Mouse (Mus musculus) olfactory bulb, adult 2 months (tissue): Measurements from ENCODE around the gene Scaper. TPM values are rescaled to one million over a fixed set of nuclear protein-coding genes. Genes with fewer than 3 reads are reported as not detected.

Experiments
- H3K27ac ChIP-seq: fragments of 200-500 bp; 2 replicates; pipeline ENCODE4 v1.5.1; 2012; ENCODE audit warnings: low read depth, low read length; ENCODE audit not compliant: insufficient read depth
- H3K4me1 ChIP-seq: fragments of 200-500 bp; 2 replicates; pipeline ENCODE4 v1.6.1; 2012; ENCODE audit warnings: low read length; ENCODE audit not compliant: control insufficient read depth, insufficient read depth
- H3K4me3 ChIP-seq: fragments of 200-500 bp; 2 replicates; pipeline ENCODE4 v1.5.1; 2012; ENCODE audit warnings: mild to moderate bottlenecking, low read depth, low read length, moderate library complexity; ENCODE audit not compliant: insufficient read depth
- CTCF ChIP-seq: fragments of 200-500 bp; IDR thresholded peaks from 2 replicates; pipeline ENCODE4 v1.5.1; 2012; ENCODE audit warnings: low read depth, mild to moderate bottlenecking, low read length, moderate library complexity; ENCODE audit not compliant: insufficient read depth
- POLR2A ChIP-seq: fragments of 200-500 bp; IDR thresholded peaks from 2 replicates; pipeline ENCODE4 v1.6.1; 2012; ENCODE audit warnings: mild to moderate bottlenecking, low read depth, low read length, moderate library complexity; ENCODE audit not compliant: insufficient read depth
- WGBS: fragments of 180-500 bp; shearing (Covaris S2); methylation state at CpG from one replicate; pipeline ENCODE4 v1.1.7; 2018; 5-methylcytosine and 5-hydroxymethylcytosine counted together
- polyA plus RNA-seq: library from polyadenylated mRNA; stranded (reverse); fragments of >200 nt; gene quantifications from 2 replicates; pipeline ENCODE4 v1.2.4, GENCODE M21; 2012; ENCODE audit warnings: low replicate concordance; ENCODE audit not compliant: missing spikeins, insufficient read depth, insufficient read length

Gene Scaper
- polyA plus RNA-seq, 1 experiment = not detected

DNA sequence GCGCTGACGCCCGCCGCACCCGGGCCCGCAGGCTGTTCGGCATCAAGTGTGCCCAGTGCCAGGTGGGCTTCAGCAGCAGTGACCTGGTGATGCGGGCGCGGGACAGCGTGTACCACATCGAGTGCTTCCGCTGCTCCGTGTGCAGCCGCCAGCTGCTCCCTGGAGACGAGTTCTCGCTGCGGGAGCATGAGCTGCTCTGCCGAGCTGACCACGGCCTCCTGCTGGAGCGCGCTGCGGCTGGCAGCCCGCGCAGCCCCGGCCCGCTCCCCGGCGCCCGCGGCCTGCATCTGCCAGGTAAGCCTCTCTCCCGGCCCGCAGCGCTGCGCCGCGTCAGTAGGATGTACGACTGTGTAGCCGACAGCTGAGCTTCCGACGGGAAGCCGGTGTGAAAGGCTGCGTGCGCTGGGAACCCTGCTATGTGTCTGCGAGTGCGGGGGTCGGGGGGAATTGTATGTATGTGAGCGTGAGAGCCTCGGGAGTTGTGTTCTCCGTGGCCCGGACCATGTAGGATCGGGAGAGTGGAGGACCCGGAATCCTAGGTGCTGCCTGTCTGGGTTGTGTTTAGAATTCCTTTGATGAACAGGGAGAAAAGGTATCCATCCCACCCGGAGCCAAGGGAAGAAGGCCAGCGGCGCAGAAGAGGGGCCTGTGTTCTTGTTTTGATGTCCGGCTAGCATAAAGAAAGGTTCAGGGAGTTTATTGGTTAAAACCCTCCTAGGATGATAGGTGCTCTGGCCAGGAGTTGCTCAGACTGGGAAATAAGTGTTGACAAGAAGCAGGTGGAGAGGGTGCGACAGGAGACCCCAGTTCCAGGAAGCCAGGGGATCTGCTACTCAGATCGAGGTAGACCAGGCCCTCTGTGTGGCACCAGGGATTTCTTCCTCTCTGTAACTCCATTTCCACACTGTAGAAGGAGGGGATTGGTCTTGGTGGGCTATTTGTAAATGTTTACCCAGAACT lies 395.3 kb downstream of the Scaper start:
- Histone ChIP-seq H3K27ac (no peak overlapping the region), H3K4me1 (peaks cover 10% of the 10 kb centered on the region), H3K4me3 (no peak overlapping the region)
- WGBS = 6% methylated on average over 59 of the region's 59 CpGs
- TF ChIP-seq CTCF = no peak

- Histone ChIP-seq H3K4me1 (peaks cover 10% of the 10 kb centered on the region), H3K4me3 (no peak overlapping the region), H3K27ac (no peak overlapping the region)
- 2% methylated on average over 59 of the region's 59 CpGs for WGBS
- TF ChIP-seq POLR2A (no peak), CTCF (no peak)
Observed at GRCm38 (mm10) chr9:55541681-55542365, 396.1 kb downstream of the Scaper start.

DNA sequence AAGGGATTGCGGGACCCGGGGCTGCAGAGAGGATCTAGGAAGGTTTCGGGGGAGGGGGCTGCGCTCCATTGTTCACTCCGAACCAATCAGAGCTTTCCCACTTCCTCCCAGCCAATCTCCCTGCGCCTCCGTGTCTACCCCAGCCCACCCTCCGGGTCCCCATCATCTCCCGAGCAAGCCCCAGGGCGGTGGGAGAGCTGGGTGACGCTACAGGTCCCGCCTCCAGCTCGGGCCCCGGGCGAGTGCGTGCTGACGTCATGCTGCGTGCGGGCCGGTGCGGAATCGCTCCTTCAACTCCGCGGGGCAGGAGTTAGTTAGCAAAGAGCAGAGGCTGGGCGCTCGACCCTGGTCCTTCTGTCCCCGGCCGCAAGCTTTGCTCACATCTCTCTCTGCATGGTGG lies 397.0 kb downstream of the Scaper start:
- Histone ChIP-seq H3K4me1 (peaks cover 7% of the 10 kb centered on the region), H3K27ac (no peak overlapping the region), H3K4me3 (peak overlapping the region; percentile 9; the same call in 1 of the 2 replicates)
- WGBS = under 1% methylated on average over 28 of the region's 28 CpGs
- TF ChIP-seq POLR2A (no peak), CTCF (no peak)

DNA sequence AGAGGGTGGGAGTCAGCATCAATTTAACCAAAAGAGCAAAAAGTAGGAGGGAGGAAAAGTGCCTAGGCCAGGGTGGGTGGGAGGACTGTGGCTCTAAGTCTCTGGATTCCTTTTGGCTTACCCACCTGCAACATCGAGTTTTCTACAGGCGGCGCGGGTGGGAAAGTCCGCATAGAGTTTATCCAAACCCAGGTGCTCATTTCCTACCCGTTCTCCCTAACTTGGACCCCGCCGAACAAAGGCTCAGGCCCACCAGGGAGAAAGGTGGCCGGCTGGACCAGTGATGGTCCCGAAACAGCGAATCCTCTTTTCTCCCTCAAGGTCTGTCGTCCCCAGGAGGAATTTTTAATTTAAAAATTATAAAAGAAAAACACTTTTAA lies 397.5 kb downstream of the Scaper start:
- H3K4me3 ChIP-seq = no peak overlapping the region
- WGBS = 4% methylated on average over 12 of the region's 12 CpGs
- H3K4me1 ChIP-seq = peaks cover 7% of the 10 kb centered on the region
- TF ChIP-seq POLR2A = no peak
- no peak for TF ChIP-seq CTCF
- H3K27ac ChIP-seq = no peak overlapping the region

- Histone ChIP-seq H3K27ac (no peak overlapping the region), H3K4me1 (peaks cover 7% of the 10 kb centered on the region), H3K4me3 (no peak overlapping the region)
- WGBS = 7% methylated on average over 31 of the region's 31 CpGs
- TF ChIP-seq CTCF = no peak
- TF ChIP-seq POLR2A = no peak
Observed at GRCm38 (mm10) chr9:55539661-55540390, 398.1 kb downstream of the Scaper start.

- Histone ChIP-seq H3K27ac (no peak overlapping the region), H3K4me3 (no peak overlapping the region), H3K4me1 (peaks cover 6% of the 10 kb centered on the region)
- WGBS = 4% methylated on average over 1 of the region's 1 CpGs
- no peak for TF ChIP-seq CTCF
- TF ChIP-seq POLR2A = no peak
Observed at GRCm38 (mm10) chr9:55539006-55539405, 398.9 kb downstream of the Scaper start.

- WGBS = 23% methylated on average over 4 of the region's 4 CpGs
- no peak within 1 kb of the TSS for H3K27ac ChIP-seq
- H3K4me3 ChIP-seq = no peak within 1 kb of the TSS
- peaks cover 5% of the 10 kb centered on the region for H3K4me1 ChIP-seq
- TF ChIP-seq CTCF (no peak), POLR2A (no peak)
Observed at GRCm38 (mm10) chr9:55538377-55538776, 399.5 kb downstream of the Scaper start, which contains the start of gene Isl2. Gene Isl2 (plus strand): TSS chr9:55538672.

DNA sequence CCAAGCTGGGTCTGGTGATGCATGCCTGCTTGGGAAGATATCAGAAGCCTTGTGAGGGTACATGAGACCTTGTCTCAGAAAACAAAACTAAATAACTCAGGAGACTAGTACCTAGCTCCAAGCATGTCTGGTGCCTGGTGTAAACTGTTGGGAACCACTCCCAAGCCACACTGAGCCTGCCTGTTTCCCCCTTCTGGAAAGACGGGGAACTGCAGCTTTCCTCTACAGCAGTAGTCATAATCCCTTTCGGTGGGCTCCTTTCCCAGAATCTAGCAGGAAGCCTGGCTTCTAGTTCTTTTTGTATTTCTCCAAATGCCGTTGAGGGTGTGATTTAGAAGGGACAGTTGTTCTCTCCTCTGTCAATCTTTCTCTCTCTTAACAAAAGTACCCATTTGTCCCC lies 402.0 kb downstream of the Scaper start:
- Histone ChIP-seq H3K4me1 (peaks cover 3% of the 10 kb centered on the region), H3K4me3 (no peak overlapping the region), H3K27ac (no peak overlapping the region)
- WGBS = 14% methylated on average over 3 of the region's 3 CpGs
- TF ChIP-seq CTCF (0 out of 2 replicates have a peak, but pooled peaks have one; percentile 23), POLR2A (no peak)
